Mouse (Mus musculus) stomach, embryonic 16.5 days (tissue): ENCODE data around the gene Gnb1. TPM values are rescaled to one million over a fixed set of nuclear protein-coding genes. Genes with fewer than 3 reads are reported as not detected.
"Not testable (repeated sequence)": the region's sequence is repeated elsewhere in the genome, so short reads cannot be mapped to it uniquely, and the experiment has no call there.

Source experiments
- ATAC-seq: fragments of 200-750 bp; cut with Nextera tagmentation; 2 replicates; pipeline ENCODE4 v1.8.0; 2017; ENCODE audit warnings: moderate number of reproducible peaks, moderate TSS enrichment; ENCODE audit not compliant: insufficient read depth, low FRiP score
- H3K27ac ChIP-seq: fragments of 300-500 bp; sonication (generic); 2 replicates; pipeline ENCODE4 v1.5.1; 2014; ENCODE audit warnings: low read length
- H3K27me3 ChIP-seq: fragments of 300-500 bp; sonication (generic); 2 replicates; pipeline ENCODE4 v1.6.1; 2014; ENCODE audit warnings: low read length, control low read depth, mixed read lengths; ENCODE audit not compliant: control insufficient read depth, insufficient read depth
- H3K36me3 ChIP-seq: fragments of 300-500 bp; sonication (generic); 2 replicates; pipeline ENCODE4 v1.6.1; 2014; ENCODE audit warnings: low read length; ENCODE audit not compliant: control insufficient read depth, insufficient read depth
- H3K4me1 ChIP-seq: fragments of 300-500 bp; sonication (generic); 2 replicates; pipeline ENCODE4 v1.6.1; 2014; ENCODE audit warnings: low read length, control low read depth, mixed read lengths; ENCODE audit not compliant: control insufficient read depth, insufficient read depth
- H3K4me2 ChIP-seq: fragments of 300-500 bp; sonication (generic); 2 replicates; pipeline ENCODE4 v1.6.1; 2014; ENCODE audit warnings: low read depth, low read length, mixed read lengths
- H3K4me3 ChIP-seq: fragments of 300-500 bp; sonication (generic); replicated peaks from 2 replicates; pipeline ENCODE4 v1.5.1; 2014; ENCODE audit warnings: mild to moderate bottlenecking, low read length
- H3K9ac ChIP-seq: fragments of 300-500 bp; sonication (generic); 2 replicates; pipeline ENCODE4 v1.6.1; 2014; ENCODE audit warnings: low read length
- H3K9me3 ChIP-seq: fragments of 300-500 bp; sonication (generic); replicated peaks from 2 replicates; pipeline ENCODE4 v1.6.1; 2016; ENCODE audit warnings: low read length, control low read depth; ENCODE audit not compliant: control insufficient read depth
- WGBS: fragments of 180-500 bp; shearing (Covaris S2); extraction: QIAGEN DNeasy Blood & Tissue Kit; methylation state at CpG from one replicate; pipeline ENCODE4 v1.1.7; 2014; 5-methylcytosine and 5-hydroxymethylcytosine counted together
- polyA plus RNA-seq: library from polyadenylated mRNA; unstranded; fragments of >200 nt; fragmentation: Nextera tagmentation; extraction: Ambion mirVana; gene quantifications from 2 replicates; pipeline ENCODE4 v1.2.1, GENCODE M21; 2015

Gnb1 gene
- polyA plus RNA-seq, 1 experiment from 2014 or later = 312 TPM

- Histone ChIP-seq H3K4me1 (peaks cover 26% of the 10 kb centered on the region), H3K9me3 (no peaks in the 10 kb centered on the region), H3K9ac (no peak overlapping the region), H3K4me2 (no peak overlapping the region), H3K27ac (no peak overlapping the region), H3K27me3 (no peaks in the 10 kb centered on the region), H3K36me3 (no peaks in the 10 kb centered on the region), H3K4me3 (no peak overlapping the region)
- WGBS = 45% methylated on average over 8 of the region's 8 CpGs
- ATAC-seq = no peak
Observed at GRCm38 (mm10) chr4:155566555-155566954, 75.4 kb downstream of the Gnb1 start.

- H3K36me3 ChIP-seq = no peaks in the 10 kb centered on the region
- no peak for ATAC-seq
- WGBS = 33% methylated on average over 2 of the region's 2 CpGs
Observed at GRCm38 (mm10) chr4:155568170-155568569, 77.0 kb downstream of the Gnb1 start.

GRCm38 (mm10) chr4:155568632-155569370 lies 77.6 kb downstream of the Gnb1 start:
- no peak overlapping the region for H3K27ac ChIP-seq
- H3K9me3 ChIP-seq = no peaks in the 10 kb centered on the region
- H3K9ac ChIP-seq = no peak overlapping the region
- H3K27me3 ChIP-seq = no peaks in the 10 kb centered on the region
- H3K4me3 ChIP-seq = no peak overlapping the region
- peaks cover 13% of the 10 kb centered on the region for H3K4me1 ChIP-seq
- no peaks in the 10 kb centered on the region for H3K36me3 ChIP-seq
- no peak for ATAC-seq
- no peak overlapping the region for H3K4me2 ChIP-seq
- WGBS = 85% methylated on average over 7 of the region's 7 CpGs

More at GRCm38 (mm10) chr4:155568170-155568569, 77.0 kb downstream of the Gnb1 start:
- Histone ChIP-seq H3K4me1 (peaks cover 13% of the 10 kb centered on the region), H3K9me3 (no peaks in the 10 kb centered on the region), H3K27ac (no peak overlapping the region), H3K27me3 (no peaks in the 10 kb centered on the region), H3K4me3 (no peak overlapping the region), H3K4me2 (no peak overlapping the region), H3K9ac (no peak overlapping the region)

GRCm38 (mm10) chr4:155569818-155570217 lies 78.7 kb downstream of the Gnb1 start:
- 90% methylated on average over 6 of the region's 6 CpGs for WGBS
- Histone ChIP-seq H3K27me3 (no peaks in the 10 kb centered on the region), H3K4me2 (no peak overlapping the region), H3K4me3 (no peak overlapping the region), H3K36me3 (no peaks in the 10 kb centered on the region), H3K9ac (no peak overlapping the region), H3K27ac (no peak overlapping the region), H3K4me1 (peaks cover 9% of the 10 kb centered on the region), H3K9me3 (no peaks in the 10 kb centered on the region)
- no peak for ATAC-seq

- H3K4me1 ChIP-seq, H3K4me2 ChIP-seq, H3K4me3 ChIP-seq, H3K27me3 ChIP-seq, H3K9ac ChIP-seq, H3K27ac ChIP-seq, H3K9me3 ChIP-seq, ATAC-seq, H3K36me3 ChIP-seq: not testable (repeated sequence)
- 87% methylated on average over 11 of the region's 11 CpGs for WGBS
Observed at GRCm38 (mm10) chr4:155570315-155570714, 79.2 kb downstream of the Gnb1 start.

GRCm38 (mm10) chr4:155571442-155571841 lies 80.3 kb downstream of the Gnb1 start:
- no peak overlapping the region for H3K4me3 ChIP-seq
- H3K9ac ChIP-seq = no peak overlapping the region
- no peaks in the 10 kb centered on the region for H3K9me3 ChIP-seq
- H3K4me2 ChIP-seq = no peak overlapping the region
- H3K27ac ChIP-seq = no peak overlapping the region
- 74% methylated on average over 2 of the region's 2 CpGs for WGBS
- H3K36me3 ChIP-seq = no peaks in the 10 kb centered on the region
- no peaks in the 10 kb centered on the region for H3K27me3 ChIP-seq
- no peaks in the 10 kb centered on the region for H3K4me1 ChIP-seq
- no peak for ATAC-seq

GRCm38 (mm10) chr4:155573155-155573554 lies 82.0 kb downstream of the Gnb1 start:
- Histone ChIP-seq H3K4me3 (no peak overlapping the region), H3K9ac (no peak overlapping the region), H3K4me2 (no peak overlapping the region), H3K4me1 (no peaks in the 10 kb centered on the region), H3K9me3 (no peaks in the 10 kb centered on the region), H3K27me3 (no peaks in the 10 kb centered on the region), H3K27ac (no peak overlapping the region), H3K36me3 (no peaks in the 10 kb centered on the region)
- ATAC-seq = no peak
- WGBS = 91% methylated on average over 2 of the region's 2 CpGs

GRCm38 (mm10) chr4:155573876-155574275 lies 82.7 kb downstream of the Gnb1 start:
- H3K27ac ChIP-seq = no peak overlapping the region
- no peaks in the 10 kb centered on the region for H3K4me1 ChIP-seq
- no peak overlapping the region for H3K4me3 ChIP-seq
- H3K4me2 ChIP-seq = no peak overlapping the region
- H3K9me3 ChIP-seq = no peaks in the 10 kb centered on the region
- H3K9ac ChIP-seq = no peak overlapping the region
- no peaks in the 10 kb centered on the region for H3K27me3 ChIP-seq
- H3K36me3 ChIP-seq = no peaks in the 10 kb centered on the region
- 91% methylated on average over 9 of the region's 9 CpGs for WGBS
- no peak for ATAC-seq

GRCm38 (mm10) chr4:155574931-155575330 lies 83.8 kb downstream of the Gnb1 start:
- H3K9ac ChIP-seq = no peak overlapping the region
- H3K36me3 ChIP-seq = no peaks in the 10 kb centered on the region
- WGBS = 80% methylated on average over 11 of the region's 11 CpGs
- no peak for ATAC-seq
- H3K27ac ChIP-seq = no peak overlapping the region
- H3K4me1 ChIP-seq = no peaks in the 10 kb centered on the region
- no peaks in the 10 kb centered on the region for H3K27me3 ChIP-seq
- no peaks in the 10 kb centered on the region for H3K9me3 ChIP-seq
- no peak overlapping the region for H3K4me2 ChIP-seq
- no peak overlapping the region for H3K4me3 ChIP-seq
